Mouse (Mus musculus) heart, postnatal 14 days (tissue): ENCODE data around the gene Aqp2. TPM values are rescaled to one million over a fixed set of nuclear protein-coding genes. Genes with fewer than 3 reads are reported as not detected.
A peak's percentile ranks its signal among the peaks of the same experiment; 100 is the strongest.

Source experiments
- DNase-seq, 2 experiments: peaks; one replicate each; pipeline ENCODE4 v3.0.0; 2021 to 2022
- intact Hi-C: fragments of 180-260 bp; cut with DNase I; formaldehyde crosslinking; loops from one replicate; pipeline ENCODE4 v1.15.1; 2025
- long read RNA-seq, 2 experiments: library from polyadenylated mRNA; stranded (forward); transcript quantifications; one replicate each; pipeline ENCODE4 v2.0.0; 2021
- total RNA-seq, 2 experiments: library from RNA; stranded (reverse); gene quantifications; 2 replicates each; pipeline ENCODE4 v1.2.3; 2021

The Aqp2 gene
- not detected for total RNA-seq
- long read RNA-seq, experiment 1, result 0 reads
- long read RNA-seq, experiment 2, result 0 reads

- intact Hi-C loops, result no loop called here
- peak; percentile 11 to 20 for DNase-seq
Observed at GRCm38 (mm10) chr15:99578802-99579485, at the start of gene Aqp2. Gene Aqp2 (plus strand): TSS chr15:99579055.

DNA sequence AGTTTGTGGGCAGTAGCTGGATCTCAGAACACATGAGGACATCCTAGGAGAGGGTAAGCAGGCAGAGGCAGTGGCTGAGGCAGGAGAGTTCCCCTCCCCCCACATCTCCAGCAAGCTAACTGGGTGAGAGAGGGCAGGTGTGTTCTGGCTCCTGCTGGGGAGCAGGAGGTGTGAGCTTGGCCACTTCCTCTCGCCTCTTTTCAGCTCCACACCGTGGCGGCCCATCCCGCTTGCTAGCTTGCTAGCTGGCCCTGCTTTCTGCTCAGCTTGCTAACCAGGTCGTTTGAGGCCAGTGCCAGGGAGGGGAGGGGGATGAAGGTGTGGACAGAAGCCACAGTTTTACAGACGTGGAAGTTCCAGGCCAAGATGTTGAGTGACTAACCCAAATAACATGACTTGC lies 47.7 kb upstream of the Aqp2 start:
- no peak for DNase-seq
- intact Hi-C loops, result no loop called here

GRCm38 (mm10) chr15:99532023-99532422 lies 46.8 kb upstream of the Aqp2 start:
- DNase-seq, result no peak

GRCm38 (mm10) chr15:99536889-99537862 lies 41.7 kb upstream of the Aqp2 start:
- no peak for DNase-seq
- intact Hi-C loops, result no loop called here

More at GRCm38 (mm10) chr15:99532023-99532422, 46.8 kb upstream of the Aqp2 start:
- intact Hi-C loops, result no loop called here

- DNase-seq, result no peak
- intact Hi-C loops, result no loop called here
Observed at GRCm38 (mm10) chr15:99539891-99540290, 39.0 kb upstream of the Aqp2 start.

DNA sequence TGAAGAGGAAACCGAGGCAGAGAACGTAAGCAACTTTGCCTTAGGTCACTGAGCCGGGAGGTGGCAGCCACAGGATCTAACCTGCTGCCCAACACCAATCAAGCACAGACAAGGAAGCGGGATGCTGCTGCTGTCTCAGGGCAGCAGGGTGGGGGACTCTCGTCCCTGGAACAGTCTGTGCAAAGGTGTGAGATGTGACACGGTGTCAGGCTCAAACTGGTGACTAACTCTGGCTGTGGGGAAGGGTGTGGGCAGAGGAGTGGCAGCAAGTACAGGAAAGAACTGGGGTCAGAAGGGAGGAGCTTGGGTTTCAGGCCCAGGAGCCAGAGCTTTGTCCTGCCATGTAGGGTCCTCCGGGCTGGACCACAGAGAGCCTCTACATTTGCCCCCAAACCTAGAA lies 34.8 kb upstream of the Aqp2 start:
- no peak for DNase-seq
- intact Hi-C loops, result no loop called here

DNA sequence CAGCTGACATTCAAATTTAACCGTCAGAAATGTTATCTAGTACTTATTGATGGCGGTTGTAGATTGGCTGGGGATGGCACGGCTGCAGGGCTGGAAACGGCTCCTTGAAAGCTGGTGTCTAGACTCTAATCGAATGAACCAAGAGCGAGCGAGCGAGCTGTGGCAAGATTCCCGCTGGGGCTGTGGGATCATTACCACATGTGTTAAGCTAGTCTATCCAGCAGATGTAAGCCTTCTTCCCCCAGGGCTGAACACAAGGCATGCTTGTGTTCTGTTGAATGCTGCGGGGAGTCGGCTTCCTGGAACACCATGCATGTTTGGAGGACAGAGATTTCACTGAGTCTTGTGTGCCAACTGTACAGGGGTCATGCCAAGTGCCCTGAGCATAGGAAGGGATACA lies 32.3 kb upstream of the Aqp2 start:
- peak in 1 of 2 experiments; percentile 26 for DNase-seq
- intact Hi-C loops, result no loop called here

DNA sequence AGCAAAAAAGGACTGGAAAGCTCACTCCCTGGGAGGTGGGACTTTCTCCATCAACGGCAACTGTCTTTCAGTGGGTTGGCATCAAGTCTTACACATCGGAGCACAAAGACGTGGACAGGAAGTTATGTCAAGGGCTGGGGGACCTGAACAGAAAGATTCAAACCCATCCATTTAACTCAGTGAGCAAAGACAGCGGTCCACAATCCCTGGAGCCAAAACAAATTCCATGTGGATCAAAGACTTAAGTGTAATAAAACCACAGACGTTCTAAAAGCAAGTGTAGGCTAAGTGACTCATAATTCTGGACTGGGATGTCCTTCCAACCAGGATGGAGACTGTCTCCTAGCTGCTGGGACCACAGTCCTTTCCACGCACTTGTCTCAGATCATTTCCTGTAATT lies 31.1 kb upstream of the Aqp2 start:
- intact Hi-C loops, result no loop called here
- no peak for DNase-seq

DNA sequence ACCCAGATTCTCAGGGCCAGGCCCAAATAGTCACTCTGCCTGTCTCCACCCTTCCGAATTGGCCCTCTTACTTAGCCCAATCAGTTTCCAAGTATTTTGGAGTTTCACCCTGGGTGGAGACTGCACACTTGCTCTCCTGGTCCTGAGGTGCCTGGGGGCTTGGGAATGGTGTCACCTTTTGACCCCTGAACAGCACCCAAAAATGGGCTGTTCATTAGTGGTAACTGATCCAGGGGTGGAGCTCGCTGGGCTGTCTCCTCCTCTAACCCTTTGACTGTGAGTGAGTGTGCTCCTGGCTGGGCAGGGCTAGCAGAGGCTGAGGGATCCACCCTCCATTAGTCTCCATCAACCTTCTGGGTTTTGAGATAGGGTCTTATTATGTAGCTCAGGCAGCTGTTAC lies 29.0 kb upstream of the Aqp2 start:
- DNase-seq, result no peak
- intact Hi-C loops, result no loop called here

- no peak for DNase-seq
- intact Hi-C loops, result no loop called here
Observed at GRCm38 (mm10) chr15:99553767-99554166, 25.1 kb upstream of the Aqp2 start.

DNA sequence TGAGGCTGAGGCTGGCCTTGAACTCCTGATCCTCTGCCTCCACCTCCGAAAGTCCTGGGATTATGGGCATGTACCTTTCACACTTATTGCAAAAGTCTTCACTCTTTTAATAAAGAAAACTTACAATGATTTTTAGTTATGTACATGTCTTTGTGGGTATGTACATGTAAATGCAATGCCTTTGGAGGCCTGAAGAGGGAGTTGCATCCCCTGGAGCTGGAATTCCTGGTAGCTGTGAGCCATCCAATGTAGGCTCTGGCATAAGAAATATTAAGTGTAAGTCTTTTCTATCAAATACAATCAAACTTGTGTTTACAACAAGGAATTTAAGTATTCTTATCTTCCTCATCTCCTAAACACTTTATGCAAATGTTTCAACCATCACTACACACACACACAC lies 19.9 kb upstream of the Aqp2 start:
- no peak for DNase-seq
- intact Hi-C loops, result no loop called here

GRCm38 (mm10) chr15:99560246-99560645 lies 18.6 kb upstream of the Aqp2 start:
- intact Hi-C loops, result no loop called here
- DNase-seq, result no peak

DNA sequence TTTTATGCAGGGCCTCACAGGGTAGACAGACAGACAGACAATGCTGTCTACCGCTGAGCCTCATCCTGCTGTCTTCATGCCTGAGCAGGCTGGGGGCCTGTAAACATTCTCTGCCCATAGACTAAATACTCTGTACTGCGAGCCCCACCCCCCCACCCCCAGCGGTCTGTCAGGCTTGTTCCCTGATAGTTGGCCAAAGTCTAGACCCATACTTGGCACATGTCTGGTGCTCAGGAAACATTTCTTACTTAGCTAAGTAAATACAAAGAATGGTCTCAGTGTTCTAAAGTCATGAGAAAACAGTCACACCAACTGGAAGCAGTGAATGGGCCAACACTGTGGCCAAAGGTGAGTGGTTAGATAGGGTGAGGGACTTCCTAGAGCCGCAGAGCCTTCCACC lies 11.5 kb upstream of the Aqp2 start:
- DNase-seq, result no peak
- intact Hi-C loops, result no loop called here

- intact Hi-C loops, result no loop called here
- DNase-seq, result no peak
Observed at GRCm38 (mm10) chr15:99568682-99569081, 10.2 kb upstream of the Aqp2 start.

- intact Hi-C loops, result no loop called here
- no peak for DNase-seq
Observed at GRCm38 (mm10) chr15:99569123-99569522, 9.7 kb upstream of the Aqp2 start.

GRCm38 (mm10) chr15:99583463-99584344 lies 4.8 kb downstream of the Aqp2 start:
- intact Hi-C loops, result no loop called here
- DNase-seq, result peak; percentile 45 to 53

GRCm38 (mm10) chr15:99584407-99585202 lies 5.8 kb downstream of the Aqp2 start:
- peak in 1 of 2 experiments; percentile 8 for DNase-seq
- intact Hi-C loops, result no loop called here

DNA sequence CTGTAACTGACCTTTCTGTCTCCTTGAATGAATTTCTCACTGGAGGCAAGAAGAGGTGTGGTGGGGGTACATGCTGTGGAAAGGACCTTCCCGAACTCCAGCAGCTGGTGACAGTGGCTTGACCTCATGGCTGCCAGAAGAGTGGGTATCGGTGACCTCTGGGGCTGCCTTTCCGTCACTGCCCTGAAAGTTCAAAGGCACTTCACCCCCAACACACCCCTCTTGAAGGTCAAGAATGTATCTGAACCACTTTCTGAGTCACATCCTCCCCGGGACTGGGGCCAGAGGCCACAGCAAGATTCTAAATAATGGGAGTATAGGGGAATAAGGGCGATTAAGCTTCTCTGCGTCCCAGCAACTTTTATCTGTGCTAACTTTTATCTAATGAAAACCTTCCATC lies 6.9 kb downstream of the Aqp2 start:
- intact Hi-C loops, result no loop called here
- no peak for DNase-seq

DNA sequence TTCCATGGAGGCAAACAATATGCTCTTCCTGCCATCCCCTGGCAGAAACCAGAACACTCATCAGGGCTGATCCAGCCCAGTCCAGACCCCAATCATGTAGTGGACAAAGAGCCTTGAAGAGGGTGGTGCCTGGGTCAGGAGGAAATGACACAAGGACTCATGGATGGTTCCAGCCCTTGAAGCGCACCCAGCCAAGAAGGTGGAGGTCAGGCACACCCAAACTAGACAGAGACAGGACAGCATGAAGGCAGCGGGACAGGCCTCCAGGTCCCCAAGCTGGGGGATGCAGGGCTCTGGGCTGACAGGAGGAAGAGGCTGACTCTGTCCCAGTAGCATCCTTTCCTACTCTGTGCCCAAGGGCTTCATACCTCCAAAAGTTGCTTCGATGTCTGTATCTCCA lies 7.7 kb downstream of the Aqp2 start:
- DNase-seq, result no peak

GRCm38 (mm10) chr15:99589237-99589636 lies 10.4 kb downstream of the Aqp2 start:
- no peak for DNase-seq

More for the DNA sequence above, 7.7 kb downstream of the Aqp2 start:
- intact Hi-C loops, result no loop called here

More at GRCm38 (mm10) chr15:99589237-99589636, 10.4 kb downstream of the Aqp2 start:
- intact Hi-C loops, result no loop called here
